Mouse (Mus musculus): ENCODE measurements around the gene RPS10-NUDT3.

RPS10-NUDT3 gene

DNA sequence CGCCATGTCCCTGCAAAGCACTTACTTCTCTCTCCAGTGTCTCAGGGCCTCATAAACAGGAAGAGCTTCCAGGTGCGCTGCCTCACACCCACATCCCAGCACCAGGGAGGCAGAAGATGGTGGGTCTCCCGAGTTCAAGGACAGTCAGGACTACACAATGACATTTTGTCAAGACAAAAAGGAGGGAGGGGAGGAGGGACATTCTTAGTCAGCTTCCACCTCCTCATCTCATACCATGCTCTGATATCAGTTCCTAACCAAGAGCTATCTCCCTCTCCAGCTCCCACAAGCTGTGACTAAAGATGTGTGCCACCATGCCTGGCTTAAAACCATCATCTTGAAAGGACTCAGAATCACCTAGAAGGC lies 23.5 kb downstream of the RPS10-NUDT3 start:
- no peak for DNase-seq (ENCODE audit: extremely low spot score, low read depth, low spot score)

DNA sequence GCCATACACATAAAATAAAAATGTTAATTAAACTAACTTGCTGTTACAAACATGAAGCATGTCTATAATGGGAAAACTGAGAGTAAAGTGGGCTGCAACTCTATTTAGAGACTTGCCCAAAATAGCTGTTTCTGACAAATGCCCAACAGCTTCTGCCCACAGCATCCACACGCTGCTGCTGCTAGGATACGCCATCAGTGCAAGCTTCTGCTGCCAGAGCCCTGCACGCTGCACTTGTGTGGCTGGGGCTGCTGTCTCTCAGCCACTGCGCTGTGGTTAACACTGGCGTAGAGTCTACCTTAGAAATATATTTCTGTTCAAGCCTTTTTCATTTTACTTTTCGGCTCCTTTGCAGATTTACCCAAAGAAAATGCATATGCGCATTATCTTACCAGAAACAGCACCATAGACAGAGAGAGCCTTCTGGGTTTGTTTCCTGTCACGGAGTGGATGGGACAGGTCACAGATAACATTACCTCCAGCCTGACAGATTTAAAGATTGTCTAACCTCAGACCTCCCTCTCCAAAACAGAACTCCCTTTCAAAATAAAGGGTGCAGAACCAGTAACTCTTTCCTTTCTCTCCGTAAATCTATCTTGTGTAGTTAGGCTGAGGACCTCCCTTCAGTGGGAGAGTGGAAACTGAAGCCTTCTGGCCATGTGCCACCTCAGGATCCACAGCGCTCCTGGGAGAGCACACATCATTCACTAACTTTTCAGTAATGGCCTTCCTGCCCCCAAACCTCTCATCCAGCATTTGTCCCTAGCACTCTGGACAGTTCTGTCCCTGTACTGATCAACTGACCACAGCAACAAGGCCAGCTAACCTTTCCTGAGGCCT lies 24.1 kb downstream of the RPS10-NUDT3 start:
- DNase-seq (ENCODE audit: extremely low spot score, low read depth, low spot score) = no peak

DNA sequence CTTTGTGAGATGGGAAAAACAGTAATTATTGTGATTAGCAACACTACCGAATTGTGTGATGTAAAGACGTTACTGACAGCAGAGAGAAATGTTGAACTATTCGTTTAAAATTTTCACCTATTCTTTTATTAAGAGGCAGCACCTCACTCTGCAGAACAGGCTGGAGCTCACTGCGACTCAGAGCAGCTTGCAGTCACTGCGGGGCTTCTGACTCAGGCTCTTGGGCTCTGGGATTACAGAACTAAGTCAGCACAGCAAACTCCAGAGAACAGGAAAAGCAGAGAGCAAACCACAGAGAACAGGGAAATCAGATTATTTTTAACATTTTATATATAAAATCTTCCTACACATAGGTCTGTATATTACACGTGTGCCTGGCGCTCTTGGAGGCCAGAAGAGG lies 25.4 kb downstream of the RPS10-NUDT3 start:
- no peak for DNase-seq (ENCODE audit: extremely low spot score, low read depth, low spot score)

DNA sequence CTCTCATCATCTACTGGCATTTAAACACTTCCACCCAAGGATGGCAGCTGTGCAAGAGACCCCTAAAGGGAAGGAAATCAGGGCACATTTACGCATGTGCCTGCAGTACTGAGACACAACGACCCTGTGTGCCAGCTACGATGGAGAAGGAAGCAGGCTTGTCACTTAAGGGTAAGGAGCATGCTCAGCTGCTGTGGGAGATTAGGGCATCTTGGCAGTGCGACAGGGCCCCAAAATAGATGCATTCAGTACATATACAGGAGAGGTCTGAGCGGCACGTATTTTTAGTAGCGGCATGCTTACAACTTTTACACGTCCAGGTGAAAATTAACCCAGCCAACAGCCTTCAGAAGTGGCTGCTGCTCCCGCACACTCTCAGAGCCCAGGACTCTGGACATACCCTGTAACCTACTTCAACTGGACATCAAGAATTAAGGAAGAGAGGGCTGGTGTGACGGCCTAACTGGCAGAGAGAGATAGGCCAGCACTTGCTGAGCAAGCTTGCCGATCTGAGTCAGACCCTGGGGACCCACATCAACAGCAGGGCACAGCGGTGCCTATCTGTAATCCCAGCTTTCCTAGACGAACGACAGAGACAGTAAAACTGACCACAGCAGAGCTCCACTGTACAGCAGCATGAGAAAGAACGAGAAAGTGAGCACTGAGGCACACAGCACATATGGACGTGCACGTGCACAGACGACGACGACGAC lies 31.3 kb downstream of the RPS10-NUDT3 start:
- DNase-seq (ENCODE audit: extremely low spot score, low read depth, low spot score) = no peak

DNA sequence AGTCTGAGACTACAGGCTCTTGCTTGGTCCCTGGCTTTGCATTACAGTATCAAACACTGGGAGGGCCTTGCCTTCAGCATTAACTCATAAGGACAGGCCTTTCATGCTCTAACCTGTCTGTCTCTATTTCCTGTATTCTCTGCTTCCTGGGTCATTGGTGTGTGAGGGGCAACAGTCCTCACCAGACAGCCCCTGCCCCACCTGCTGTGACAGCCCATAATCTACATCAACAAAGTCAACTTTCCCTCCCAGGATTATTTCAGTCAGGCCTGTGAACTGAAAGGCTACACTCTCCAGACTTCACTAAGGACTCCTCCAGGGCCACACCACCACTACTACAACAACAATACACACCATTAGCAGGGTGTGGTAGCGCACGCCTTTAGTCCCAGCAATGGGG lies 32.0 kb downstream of the RPS10-NUDT3 start:
- no peak for DNase-seq (ENCODE audit: extremely low spot score, low read depth, low spot score)

DNA sequence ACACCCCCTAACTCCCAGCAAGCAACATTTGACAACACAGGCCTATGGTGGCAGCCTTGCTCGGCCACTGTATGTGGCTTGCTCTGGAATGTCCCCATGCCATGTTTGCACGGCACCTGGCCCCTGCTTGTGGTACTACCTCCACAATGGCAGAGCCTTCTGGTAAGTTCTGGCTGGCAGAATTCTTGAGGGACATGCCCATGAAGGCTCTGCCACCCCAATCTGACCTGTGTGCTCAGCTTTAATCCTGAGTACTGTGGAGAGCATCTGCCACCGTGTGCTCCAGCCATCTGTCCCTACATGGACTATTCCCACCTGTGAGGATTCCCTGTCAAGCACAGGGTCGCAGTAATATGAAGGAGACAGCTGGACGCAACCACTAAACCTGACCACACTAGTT lies 34.2 kb downstream of the RPS10-NUDT3 start:
- no peak for DNase-seq (ENCODE audit: extremely low spot score, low read depth, low spot score)

DNA sequence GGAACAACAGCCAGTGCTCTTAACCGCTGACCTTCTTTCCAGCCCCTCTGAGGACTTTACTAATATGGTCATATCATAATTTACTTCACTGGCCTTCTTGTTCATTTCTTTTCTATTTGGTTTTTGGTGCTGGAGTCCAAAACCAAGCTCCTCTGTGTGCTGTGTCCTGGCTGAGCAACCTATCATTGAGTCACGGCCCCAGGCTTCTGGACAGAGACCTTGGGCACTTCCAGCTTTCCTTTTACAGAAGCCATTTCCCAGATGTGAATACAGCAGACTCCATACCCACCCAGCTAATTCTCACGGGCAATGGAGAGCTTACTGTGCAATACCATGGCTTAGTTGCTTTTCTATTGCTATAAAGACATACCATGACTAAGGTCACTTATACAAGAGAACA lies 34.7 kb downstream of the RPS10-NUDT3 start:
- no peak for DNase-seq (ENCODE audit: extremely low spot score, low read depth, low spot score)

DNA sequence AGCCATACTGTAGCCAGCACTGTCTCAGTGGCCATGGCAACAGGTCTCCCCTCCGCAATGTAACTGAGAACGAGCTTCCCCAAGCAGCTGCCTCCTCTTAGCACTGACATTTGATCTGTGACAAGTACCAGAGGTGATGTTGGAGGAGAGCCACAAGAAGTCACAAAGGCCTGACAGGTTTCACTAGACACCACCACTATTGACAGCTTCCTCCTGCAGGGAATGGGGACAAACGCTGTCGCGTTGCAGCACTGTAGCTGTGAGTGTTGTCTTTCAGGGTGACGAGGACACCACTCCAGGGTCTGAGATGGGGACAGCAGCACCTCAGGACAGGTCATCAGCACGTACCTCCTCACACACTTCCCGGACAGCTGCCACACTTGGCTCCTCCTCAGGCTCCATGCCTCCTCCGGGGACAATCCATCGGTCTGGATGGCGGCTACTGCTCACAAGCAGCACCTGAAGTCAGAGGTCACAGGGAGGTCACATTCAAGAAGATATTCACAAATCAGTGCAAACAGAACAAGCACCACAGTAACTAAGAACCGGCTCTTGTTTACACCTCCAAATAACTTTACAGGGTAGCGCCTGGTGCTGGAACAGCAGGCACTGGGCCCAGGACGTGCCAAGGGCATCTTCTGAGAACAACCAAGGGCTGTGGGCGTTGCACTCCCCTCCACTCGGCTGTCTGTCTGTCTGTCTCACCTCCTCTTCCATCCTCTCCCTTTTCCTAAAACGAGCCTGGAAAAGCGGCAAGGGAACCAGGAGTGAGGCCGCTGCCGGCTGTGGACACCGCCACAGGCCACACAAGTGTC lies 38.4 kb downstream of the RPS10-NUDT3 start:
- no peak for DNase-seq (ENCODE audit: extremely low spot score, low read depth, low spot score)

DNA sequence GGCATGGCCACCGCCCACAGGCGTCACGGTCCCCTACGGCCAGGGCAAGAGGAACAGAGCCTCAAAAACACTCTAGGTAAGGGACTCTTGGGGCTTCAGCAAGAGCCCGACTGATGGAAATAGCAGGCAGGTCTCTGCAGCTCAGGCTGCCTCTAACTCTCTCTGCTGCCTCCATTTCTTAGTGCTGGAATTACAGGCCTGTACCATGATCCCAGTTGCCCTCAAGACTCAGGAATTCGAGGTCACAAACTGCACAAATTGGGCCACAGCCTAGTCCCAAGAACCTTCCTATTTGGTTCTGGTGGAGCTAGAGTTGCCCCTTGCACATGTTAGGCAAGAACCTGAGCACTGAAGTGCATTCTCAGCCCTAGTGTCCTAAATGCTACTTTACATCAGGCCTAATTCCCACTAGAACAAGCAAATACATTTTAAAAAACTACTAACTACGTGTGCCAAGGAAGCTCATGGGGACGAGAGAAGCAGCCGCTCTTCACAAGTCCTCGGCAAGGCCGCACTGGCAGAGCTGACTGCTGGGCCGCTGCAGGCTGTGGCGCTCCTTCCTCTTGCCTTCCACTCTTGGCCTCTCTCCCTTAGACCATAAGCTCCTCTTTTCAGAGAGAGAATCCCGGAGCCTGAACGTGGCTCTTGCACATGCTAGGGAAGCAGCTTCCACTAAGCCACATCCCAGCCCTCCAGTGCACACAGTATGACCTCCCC lies 39.2 kb downstream of the RPS10-NUDT3 start:
- no peak for DNase-seq (ENCODE audit: extremely low spot score, low read depth, low spot score)

DNA sequence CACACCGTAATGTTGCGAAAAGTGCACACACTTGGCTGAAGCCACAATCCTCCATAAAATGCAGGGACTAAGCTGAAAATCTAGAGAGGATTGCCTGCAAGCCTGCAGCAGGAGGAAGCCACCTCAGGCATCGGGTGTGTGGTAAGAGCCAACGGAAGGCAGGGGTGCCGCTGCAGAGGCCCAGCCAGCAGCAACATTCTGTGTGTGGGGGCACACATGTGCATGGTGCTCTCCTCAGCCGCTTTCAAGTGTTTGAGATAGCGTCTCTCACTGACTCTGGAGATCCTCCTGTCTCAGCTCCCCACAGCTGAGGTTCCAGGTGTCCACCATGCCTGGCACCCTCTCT lies 42.5 kb downstream of the RPS10-NUDT3 start:
- DNase-seq (ENCODE audit: extremely low spot score, low read depth, low spot score) = no peak

DNA sequence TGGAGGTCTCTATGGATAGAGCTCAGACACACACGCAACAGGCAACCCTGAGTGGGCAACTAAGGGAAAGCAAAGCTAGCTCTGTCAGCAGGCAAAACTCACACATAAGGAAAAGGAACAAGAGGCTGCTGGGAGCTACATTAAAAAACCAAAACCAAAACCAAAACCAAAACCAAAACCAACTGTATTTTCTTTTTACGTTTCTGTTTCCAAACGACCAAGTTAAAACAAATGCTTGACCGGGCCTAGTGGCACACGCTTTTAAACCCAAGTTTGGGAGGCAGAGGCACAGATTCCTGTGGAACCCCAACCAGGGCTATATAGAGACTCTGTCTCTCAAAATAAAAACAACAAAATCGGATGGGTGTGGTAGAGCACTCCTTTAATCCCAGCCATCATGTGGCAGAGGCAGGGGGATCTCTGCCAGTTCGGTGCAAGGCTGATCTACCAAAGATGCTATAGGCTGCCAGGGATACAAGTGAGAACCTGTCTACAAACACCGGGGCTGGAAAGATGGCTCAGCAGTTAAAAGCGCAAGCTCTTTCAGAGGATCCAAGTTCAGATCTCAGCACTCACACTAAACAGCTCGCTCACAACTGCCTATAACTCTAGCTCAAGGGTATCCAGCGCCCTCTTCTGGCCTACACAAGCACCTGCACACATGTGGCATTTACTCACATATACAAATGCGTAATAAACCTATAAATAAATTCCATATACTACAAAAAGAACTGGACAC lies 43.0 kb downstream of the RPS10-NUDT3 start:
- no peak for DNase-seq (ENCODE audit: extremely low spot score, low read depth, low spot score)

DNA sequence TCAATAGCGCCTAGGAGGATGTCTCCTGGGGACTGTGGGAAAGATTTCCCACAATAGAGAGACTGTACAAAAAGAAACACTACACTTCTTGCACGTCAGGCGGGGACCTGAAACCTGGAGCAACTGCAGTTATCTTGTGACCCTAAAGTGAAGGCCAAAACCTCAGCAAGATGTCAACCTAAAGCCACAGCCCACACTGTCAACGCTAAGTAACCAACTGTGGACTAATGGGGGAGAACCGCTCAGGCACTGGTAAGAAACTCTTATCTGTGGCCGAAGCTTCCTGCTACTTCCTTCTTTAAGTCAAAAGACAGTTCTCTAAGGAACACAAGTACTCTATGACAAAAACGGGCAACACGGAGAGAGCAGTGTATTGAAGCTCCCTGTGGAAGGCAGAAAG lies 46.8 kb downstream of the RPS10-NUDT3 start:
- DNase-seq (ENCODE audit: extremely low spot score, low read depth, low spot score) = no peak

DNA sequence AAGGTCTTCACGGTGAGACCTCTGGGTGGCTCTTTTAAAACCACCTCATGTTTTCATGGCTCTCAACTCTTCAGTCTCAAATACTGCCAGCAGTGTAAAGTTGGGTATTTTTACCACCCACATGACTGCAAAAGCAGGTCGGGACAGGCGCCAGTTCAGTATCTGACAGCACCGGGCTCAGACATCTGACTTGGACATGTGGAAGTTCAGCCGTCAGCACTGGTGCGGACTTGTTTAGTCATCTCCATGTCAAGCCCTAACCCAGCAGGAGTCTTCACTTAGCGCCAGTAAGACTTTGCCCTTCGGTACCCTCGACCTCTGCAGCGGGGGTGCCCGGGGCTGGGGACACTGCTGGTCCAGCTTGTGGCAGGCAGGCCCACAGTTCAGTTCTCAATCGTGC lies 47.8 kb downstream of the RPS10-NUDT3 start:
- no peak for DNase-seq (ENCODE audit: extremely low spot score, low read depth, low spot score)

DNA sequence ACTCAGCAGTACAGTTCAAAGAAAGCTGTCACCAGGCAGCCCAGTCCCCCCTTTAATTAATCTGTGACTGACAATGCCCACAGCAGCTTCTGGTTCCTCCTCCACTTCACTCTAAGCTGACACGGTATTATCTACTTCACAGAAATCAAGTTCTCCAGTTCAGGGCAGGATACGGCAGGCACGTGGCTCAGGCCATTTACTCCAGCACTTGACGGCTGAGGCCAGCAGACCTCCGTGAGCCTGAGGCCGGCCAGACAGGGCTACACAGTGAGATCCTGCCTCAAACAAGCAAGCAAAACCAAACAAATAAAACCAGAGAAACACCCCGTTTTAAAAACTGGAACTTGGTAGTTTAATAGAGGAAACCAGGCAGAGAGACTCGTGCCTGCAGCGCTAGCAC lies 48.4 kb downstream of the RPS10-NUDT3 start:
- DNase-seq (ENCODE audit: extremely low spot score, low read depth, low spot score) = no peak

DNA sequence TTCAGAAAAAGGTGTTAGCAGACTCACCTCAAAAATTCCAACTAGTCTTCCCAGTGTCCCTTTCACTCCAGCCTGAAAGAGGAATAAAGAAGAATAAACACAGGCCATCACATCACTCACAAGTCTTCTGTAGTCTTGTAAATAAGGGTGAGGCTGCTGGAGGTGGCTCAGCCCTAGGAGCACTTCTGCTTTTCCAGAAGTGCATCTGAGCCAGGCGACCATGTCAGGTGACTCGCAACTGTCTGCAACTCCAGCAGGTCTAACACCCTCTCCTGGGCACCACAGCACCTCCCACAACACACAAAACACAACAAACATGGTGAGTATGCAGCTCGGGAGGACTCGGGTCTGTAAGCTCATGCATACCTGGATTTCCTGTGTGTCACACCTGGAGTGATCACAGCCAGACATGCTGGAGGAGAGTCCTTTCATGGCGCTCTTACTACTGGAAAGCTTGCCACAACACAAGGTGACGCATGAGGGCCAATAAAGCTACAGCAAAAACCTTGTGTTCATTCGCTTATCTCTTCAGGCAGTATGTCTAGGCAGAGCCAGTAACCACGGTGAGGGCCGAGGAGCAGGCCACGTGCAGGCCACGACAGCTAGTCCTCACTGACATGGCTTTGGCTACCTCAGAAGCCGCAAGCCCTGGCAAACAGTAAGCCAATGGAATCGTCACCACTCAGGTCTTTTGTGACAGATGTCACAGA lies 51.7 kb downstream of the RPS10-NUDT3 start:
- DNase-seq (ENCODE audit: extremely low spot score, low read depth, low spot score) = no peak

DNA sequence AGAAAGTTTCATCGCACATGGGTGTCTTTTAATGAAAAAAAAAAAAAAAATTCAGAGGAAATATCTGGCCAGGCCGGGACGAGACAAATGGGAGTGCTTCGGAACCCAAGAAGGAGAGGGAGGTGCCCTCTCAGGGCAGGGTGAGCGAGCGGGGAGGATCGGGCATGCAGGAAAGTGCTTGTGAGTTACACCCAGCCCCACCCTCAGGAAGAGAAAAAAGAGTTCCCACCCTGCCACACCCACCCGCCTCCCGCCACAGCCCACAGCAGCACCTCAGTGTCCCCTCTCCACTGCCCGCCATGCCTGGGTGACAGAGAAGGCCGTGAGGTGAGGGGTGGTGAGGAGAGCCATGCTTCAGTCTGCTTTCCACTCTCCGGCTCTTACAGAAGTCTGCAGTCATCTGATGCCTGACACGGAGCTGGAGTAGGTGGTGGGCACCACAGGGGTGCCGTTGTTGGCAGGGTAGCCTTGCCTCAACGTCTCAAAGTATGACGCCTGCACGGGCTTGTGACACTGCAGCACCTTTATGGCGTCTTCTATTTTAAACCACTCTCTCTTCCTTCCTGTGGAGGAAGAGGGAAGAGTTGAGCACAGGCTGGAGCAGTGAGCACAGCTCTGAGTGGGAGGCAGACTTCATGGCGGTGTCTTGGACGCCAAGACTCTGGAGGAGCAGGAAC lies 54.5 kb downstream of the RPS10-NUDT3 start:
- no peak for DNase-seq (ENCODE audit: extremely low spot score, low read depth, low spot score)

DNA sequence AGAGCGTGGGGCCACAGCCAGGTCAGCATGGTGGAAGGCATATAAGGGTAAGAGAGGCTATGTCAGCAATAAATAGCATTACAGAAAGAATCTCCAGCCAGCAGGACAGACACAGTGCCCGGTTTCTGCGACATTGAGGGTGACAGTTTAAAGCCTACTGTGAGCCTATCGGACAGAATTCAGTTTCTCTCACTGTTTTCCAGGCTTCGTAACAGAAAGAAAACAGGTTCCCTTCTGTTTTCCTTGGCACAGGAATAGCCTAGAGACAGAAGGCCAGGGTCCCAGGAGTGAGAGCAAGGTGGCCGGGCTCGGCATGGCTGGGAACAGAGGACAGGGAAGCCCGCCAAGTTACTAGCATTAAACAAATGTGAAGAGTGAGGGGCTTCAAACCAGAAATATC lies 55.2 kb downstream of the RPS10-NUDT3 start:
- no peak for DNase-seq (ENCODE audit: extremely low spot score, low read depth, low spot score)

DNA sequence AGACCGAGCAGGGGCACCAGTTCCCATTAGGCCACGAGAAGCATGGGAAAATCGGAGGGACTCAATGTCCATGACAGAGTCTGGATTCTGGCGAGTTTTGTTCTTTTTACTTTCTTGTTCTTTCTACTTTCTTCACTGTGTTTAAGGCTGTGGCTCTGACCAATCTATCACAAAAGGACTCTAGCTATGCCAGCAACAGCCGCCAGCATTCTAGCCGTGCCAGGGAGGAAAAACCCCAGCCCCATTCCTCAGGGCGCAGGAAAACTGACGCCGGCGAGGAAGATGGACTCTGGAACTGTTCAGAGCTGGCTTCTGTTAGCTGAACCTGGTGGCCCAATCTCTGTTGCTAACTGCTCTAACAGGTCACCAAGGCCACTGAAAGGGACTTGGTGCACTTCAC lies 56.5 kb downstream of the RPS10-NUDT3 start:
- no peak for DNase-seq (ENCODE audit: extremely low spot score, low read depth, low spot score)

DNA sequence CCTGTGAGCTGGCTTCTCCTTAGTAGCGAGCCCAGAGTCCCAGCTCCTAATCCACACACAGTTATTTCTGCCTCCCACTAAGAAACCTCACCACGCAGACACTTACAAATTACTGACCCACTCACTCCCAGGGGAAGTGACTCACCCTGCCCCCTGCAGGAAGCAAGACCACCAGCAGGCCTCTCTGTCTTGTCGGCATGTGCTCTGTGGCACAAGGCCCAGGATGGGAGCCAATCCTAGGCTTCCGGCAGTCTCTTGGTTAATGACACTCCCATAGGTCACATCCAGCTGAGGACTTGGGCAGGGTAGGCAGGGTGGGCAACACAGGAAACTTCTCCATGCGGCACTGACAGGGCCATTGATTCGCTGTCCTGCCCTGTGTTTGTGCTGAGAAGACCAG lies 57.6 kb downstream of the RPS10-NUDT3 start:
- no peak for DNase-seq (ENCODE audit: extremely low spot score, low read depth, low spot score)

Data from hindlimb bud, embryonic 11.5 days (tissue).